Mouse (Mus musculus): ENCODE measurements at regions not wholly inside any gene's neighbourhood (a gene's known extent, or its start where the extent isn't known, plus 50 kb on each side); places are given as distances from the start of the nearest gene placed in this dataset.

DNA sequence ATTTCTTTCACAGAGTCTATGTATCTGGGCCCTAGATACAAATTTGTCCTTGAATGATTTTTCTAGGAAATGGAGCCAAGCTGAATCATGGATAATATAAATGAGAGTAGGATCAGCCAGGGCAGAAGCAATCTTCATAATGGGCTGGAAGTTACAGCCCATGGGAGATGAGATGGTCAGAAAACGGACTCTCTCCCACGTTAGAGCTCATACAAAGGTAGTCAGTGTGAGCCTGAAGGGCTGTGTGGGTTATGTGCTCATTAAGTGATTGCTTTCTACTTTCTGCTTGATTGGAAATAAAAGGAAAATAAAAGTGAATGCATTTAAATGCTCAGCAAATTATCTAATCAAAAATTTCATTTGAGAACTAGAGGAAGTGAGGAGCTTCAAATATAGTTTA is 2017.1 kb upstream of the Pcdh20 start:
- DNase-seq (ENCODE audit: low spot score in 2 of 2) = no peak

DNA sequence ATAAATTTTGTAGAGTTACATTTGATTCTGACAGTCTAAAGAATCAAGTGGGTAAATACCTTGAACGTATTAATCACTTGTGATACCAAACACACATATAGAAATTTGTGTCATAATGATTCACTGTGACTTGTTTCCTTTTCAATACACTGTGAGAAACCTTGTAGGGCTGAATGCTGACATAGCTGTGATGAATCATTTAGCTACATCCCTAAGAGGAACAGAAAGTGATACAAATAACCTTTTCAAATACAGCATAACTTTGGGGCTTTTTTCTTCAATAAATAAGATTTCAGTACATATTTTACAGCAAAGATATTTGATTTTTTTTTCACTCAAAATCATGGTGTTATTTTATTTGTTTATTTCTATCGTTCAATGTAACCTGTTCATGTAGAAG is 1976.8 kb upstream of the Pcdh20 start:
- DNase-seq (ENCODE audit: low spot score in 2 of 2) = no peak

DNA sequence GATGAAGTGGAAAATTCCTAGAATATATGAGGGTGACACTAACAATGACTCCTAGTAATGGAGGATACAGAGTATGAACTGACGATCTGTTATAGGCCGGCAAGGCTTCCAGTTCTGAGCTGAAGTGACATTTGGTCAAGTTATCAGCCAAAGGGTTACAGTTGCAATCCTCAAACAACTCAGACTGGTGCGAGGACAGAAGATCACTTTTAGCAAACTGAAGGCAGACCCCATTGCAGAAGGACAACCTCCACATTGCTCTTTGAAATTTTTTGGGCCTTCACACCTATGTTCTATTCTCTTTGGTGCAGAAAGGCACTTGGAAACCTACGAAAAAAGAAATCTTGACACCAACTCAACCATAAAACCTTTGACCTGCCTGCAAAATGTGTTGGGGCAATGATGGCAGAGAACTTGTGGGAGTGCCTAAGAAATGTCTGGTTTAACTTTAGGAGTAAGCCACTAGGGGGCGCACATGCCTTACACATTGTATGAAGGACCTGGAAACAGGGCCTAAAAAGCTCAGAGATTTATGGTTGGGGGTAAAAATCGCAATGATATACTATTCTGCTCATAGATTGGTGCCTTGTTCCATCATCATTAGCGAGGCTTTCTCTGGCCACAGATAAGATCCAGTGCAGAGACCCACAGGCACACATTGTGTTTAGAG is 1961.8 kb upstream of the Pcdh20 start:
- peak; percentile 55 to 68 for DNase-seq (ENCODE audit: low spot score in 2 of 2)

DNA sequence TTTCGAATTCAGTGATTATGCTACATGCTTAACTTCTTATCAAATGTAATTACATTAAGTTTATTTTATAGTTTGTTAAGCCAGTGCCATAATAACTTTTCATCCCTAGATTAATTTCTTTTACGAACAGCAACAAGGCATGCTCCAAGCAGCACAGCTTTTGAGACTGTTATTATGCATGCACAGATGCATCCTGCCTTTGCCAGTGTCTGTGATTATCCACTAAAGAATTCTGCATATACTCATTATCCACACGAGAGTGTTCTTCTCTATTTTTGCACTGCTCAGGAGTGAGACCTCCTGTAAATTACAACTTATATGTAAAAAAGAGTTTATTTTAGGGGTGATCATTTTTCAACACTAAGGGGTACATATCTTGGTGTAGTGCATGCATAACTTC is 1941.5 kb upstream of the Pcdh20 start:
- DNase-seq (ENCODE audit: low spot score in 2 of 2) = no peak

DNA sequence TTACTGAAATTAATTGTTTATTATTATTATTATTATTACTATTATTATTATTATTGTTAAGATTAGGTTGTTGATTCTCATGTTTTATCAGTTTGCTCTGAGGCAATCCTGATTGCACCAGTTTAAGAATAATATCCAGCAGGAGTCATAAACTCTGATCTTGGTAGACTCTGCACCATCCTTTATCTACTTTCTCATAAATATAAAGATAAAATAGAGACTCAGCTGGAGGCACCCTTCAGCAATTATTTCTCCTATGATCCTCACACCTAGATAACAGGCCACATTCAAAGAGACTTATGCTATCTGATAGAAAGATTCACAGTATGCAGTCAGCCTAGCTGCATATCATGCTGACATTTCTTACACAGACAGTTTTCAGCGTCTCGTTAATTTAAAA is 1935.2 kb upstream of the Pcdh20 start:
- no peak for DNase-seq (ENCODE audit: low spot score in 2 of 2)

DNA sequence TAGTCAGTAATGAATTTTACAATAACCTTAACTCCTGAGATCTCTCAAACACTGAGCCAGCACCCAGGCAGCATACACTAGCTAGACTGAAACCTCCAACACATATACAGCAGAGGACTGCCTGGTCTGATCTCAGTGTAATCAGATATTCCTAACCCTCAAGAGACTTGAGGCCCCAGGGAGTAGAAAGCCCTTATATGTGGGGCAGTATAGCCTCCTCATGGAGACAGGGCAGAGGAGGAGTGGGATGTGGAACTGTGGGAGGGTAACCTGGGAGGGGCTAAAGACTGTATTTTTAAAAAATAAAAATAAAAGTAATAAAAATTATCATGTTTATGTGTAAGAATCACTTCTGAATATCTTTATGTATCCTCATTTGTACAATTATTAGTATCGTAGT is 1934.3 kb upstream of the Pcdh20 start:
- DNase-seq (ENCODE audit: low spot score in 2 of 2) = no peak

DNA sequence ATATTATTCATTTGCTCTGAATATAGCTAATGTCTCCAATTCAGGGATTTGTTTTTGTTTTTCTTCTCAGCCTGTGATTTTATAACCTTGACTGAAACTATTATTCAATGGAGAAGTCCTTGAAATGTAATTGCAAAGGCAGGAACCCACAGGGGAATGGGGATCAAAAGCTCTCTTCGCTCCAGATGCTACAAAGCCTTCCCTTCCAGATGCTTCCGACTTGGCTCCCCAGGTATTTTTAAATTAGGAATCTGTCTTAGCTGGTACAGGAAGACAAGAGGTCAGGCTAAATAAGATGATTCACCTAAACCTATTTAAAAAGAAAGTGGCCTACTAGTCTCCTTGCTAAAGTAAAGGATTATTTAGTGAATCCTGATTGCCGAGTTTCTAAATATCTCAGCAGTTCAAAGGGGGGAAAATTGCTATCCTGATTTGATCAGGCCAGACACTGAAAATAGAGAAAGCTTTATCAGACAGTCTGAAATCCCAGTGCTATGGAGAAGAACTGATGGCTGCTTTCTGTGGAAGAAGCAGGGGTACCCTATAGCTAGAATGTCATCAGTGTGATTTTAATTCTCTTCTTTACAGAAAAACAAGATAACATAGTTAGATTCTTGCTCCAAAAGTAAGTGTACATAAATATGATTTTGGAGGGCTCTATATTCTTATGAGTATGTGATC is 1896.2 kb upstream of the Pcdh20 start:
- DNase-seq (ENCODE audit: low spot score in 2 of 2) = no peak

DNA sequence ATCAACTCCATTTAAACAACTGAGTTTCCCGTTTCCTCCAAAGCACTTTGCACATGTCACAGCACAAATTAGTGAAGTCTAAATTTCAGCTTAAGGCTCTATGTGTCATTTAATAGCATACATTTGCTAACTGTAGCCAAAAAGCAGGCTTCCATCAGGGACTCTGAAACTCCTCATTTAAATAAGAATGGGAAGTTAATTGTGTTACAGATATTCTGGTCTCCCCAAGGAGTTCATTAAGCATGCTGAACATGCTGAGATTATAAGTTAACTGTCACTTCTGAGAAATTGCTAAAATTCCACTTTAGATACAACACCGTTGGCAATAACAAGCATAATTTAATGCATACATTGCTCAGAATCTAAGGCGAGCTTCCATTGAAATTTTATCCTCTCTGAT is 1863.3 kb upstream of the Pcdh20 start:
- DNase-seq (ENCODE audit: low spot score in 2 of 2) = no peak

DNA sequence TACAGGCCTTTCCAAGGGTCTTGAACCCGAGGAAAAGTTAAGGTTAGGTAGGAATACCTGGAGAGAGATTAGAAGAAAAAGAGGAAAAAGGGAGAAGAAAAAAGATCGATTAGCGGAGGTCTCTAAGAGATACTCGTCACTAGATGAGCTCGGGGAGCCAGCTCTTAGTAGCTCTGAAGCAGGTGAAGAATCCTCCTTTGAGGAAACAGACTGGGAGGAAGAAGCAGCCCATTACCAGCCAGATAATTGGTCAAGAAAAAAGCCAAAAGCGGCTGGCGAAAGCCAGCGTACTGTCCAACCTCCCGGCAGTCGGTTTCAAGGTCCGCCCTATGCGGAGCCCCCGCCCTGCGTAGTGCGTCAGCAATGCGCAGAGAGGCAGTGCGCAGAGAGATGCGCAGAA is 1824.3 kb upstream of the Pcdh20 start:
- peak in 1 of 2 experiments; percentile 4 for DNase-seq (ENCODE audit: low spot score in 2 of 2)

DNA sequence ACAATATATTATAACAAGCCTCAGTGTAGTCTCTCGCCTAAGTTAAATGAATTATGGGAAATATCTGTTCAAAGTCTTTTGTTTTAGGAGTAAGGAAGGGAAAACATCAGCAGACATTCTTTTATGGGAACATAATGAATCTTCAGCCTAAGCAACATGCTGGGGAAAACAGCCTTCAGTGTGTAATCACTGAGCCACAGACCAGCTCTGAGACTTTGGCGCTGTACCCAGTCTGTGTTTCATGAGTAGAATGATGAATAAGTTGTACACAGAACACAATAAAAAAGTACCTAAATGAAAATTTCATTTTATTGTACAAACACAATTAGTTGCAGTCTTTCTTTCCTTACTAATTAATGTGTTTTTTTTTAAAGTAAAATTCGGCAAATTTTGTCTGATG is 1774.8 kb upstream of the Pcdh20 start:
- DNase-seq (ENCODE audit: low spot score in 2 of 2) = no peak

DNA sequence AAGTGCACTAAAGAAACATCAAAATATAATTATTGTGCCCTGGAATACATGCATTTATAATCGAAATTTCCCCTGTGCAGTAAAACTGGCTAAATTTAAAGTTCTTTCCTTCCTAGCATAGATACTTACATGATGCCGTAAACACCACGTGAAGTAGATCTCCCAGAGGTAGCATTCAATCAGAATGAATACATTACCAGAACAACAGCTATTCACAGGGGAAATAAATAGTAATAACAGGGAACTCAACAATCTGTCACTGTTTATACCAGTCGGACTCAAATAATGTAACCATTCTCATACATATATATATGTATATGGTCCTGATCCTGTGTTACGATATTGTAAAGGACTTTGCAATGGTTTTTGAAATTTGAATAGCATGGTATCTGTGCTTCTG is 1761.5 kb upstream of the Pcdh20 start:
- no peak for DNase-seq (ENCODE audit: low spot score in 2 of 2)

DNA sequence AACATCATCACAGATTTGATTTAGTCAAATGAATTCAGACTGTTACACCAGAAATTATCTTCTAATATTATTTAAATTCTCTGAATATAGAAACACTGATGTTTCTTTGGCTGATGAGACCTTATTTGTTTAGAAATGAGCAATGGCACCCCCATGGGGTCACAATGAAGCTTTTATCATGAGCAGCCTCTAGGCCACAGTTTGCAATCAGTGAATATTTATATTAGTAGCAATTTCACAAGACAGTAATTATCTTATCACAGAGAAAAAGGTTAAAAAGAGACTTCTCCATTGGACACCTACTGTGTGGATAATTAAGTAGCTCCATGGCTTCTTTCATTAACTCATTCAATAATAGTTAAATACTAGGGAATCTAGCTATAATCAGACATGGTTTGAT is 1729.1 kb upstream of the Pcdh20 start:
- no peak for DNase-seq (ENCODE audit: low spot score in 2 of 2)

DNA sequence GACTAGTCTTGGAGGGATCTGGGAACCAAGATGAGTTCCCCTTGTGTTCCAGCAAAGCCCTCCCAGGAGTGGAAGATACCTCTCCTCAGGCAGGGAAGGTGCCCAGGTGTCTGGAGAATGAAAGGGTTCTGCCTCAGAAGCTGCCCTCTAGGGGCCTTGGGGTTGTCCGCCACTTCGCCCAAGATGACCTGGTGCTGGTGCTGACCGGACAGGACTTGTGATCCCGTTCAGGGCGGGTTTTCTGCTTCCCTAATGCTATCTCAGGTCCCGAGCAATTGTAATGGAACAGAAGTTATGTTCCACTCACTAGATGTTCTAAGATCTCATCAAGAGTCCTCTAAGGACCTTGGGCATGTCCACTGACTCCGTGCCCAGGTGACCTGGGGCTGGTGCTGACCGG is 1726.6 kb upstream of the Pcdh20 start:
- DNase-seq (ENCODE audit: low spot score in 2 of 2) = no peak

DNA sequence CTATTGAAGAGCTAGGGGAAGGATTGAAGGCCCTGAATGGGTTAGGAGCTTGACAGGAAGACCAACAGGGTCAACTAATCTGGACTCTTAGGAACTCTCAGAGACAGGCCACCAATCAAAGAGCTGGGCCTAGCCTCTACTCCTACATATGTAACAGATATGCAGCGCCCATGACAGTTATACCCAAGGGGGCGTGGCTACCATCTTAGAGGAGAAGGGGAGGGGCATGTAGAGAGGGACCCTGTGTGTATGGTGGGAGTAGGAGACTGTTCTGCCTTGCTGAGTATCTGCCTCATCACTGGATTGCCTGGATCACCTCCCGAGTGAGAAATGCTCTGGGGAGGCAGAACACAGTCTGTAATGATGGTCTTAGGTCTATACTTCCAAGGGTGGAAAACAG is 1701.5 kb upstream of the Pcdh20 start:
- DNase-seq (ENCODE audit: low spot score in 2 of 2) = no peak

All from frontal cortex, postnatal 36 days (tissue).